Mouse (Mus musculus) small intestine, adult 10 weeks (tissue): ENCODE results near the gene Colgalt2. TPM values are rescaled to one million over a fixed set of nuclear protein-coding genes. Genes with fewer than 3 reads are reported as not detected.

Source experiments
- polyA plus RNA-seq: library from polyadenylated mRNA; stranded (reverse); fragments of 350-450 nt; fragmentation: Illumina TruSeq; extraction: RNeasy Lipid Tissue Mini Kit (QIAGEN cat#74804); gene quantifications from one replicate; pipeline ENCODE4 v1.2.3, GENCODE M21; 2014; ENCODE audit warnings: low replicate concordance

Colgalt2 gene
- polyA plus RNA-seq = 0.78 TPM

DNA sequence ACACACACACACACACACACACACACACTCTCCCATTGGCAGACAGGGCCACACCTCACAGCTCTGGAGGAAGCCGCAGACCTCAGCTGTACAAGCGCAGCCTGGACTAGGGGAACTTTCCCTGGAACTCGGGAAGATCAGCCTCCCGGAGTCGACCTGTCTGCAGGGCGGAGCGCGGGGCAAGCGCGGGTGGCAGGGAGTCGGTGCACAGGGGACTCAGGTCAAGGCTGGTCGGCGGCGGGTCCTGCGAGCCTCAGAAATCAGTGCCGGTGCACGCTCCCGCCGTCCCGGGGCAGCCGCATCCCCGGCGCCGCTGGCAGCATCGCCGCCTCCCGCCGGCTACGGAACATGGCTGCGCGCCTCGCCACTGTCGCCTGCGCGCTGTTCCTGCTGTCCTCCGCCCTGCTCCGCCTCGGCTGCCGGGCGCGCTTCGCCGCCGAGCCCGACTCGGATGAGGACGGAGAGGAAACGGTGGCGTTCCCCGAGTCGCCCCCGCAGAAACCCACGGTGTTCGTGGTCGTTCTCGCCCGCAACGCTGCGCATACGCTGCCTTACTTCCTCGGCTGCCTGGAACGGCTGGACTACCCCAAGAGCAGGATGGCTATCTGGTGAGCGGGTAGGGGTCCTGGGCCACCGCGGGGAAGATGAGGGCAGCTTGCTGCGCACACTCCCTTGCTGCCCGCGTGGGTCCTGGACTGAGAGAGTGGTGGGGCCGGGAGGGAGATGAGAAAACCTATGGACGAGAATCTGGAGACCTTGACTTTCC lies at the start of gene Colgalt2:
Gene Colgalt2, plus strand, starts transcription at position 41 of the 766 bp plus-strand sequence.

DNA sequence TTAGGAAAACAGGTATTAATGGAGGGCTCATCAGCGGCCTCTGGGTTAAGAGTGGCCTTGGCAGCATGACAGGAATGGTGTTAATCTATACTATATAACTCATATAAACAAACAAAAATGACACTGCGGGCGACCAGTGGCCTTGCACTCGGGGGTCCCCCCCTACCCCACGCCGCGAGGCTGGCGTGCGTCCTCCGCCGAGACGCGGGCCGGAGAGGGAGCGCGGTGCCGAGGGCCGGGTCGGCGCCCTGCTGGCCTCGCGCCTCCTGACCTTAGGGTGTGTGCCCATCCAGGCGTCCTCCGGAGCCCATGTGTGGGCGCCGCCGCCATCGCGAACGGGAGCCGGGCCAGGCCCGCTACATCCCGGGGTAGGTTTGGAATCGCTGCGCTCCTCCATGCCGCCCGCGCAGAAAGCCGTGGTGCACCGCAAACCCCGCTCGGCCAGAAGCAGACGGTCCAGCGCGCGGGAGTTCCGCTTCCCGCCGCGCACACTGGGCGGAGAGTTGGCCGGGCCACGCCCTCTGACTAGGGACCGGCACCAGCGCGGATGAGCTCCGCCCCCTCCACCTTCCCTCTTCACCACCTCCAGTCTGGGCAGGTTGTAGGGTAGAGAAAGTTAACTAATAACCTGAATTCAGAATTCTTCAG lies 13.3 kb upstream of the Colgalt2 start, which contains the start of gene Tsen15:
Gene Tsen15, minus strand, starts transcription at position 501 of the 648 bp plus-strand sequence.

Other genes starting within 250 kb of the Colgalt2 start
- gene Tsen15, start 13.1 kb upstream of the Colgalt2 start, polyA plus RNA-seq = 12.4 TPM